Mouse (Mus musculus): ENCODE data around the gene Gapdh. TPM values are rescaled to one million over a fixed set of nuclear protein-coding genes. Genes with fewer than 3 reads are reported as not detected.

Gapdh gene
- total and polyA plus RNA-seq, 2 experiments from 2014 or later = 4,065 to 6,647 TPM

- peaks cover 25% of the 10 kb centered on the region for H3K4me1 ChIP-seq (ENCODE audit: control insufficient read depth, insufficient read depth)
- H3K4me3 ChIP-seq (ENCODE audit: low read depth, low read length) = no peak overlapping the region
- H3K9me3 ChIP-seq (replicated peaks; ENCODE audit: control insufficient read depth, low read length) = no peaks in the 10 kb centered on the region
- no peak overlapping the region for H3K27ac ChIP-seq (ENCODE audit: low read depth)
- DNase-seq (ENCODE audit: low spot score) (no peak), ATAC-seq (ENCODE audit: insufficient read depth, low read depth) (no peak)
- peaks cover 51% of the 10 kb centered on the region for H3K36me3 ChIP-seq (replicated peaks; ENCODE audit: control insufficient read depth, insufficient read depth, low read length)
- no peaks in the 10 kb centered on the region for H3K27me3 ChIP-seq (ENCODE audit: control insufficient read depth, insufficient read depth, low read length)
- TF ChIP-seq EP300 (IDR thresholded peaks at IDR 0.05; ENCODE audit: low read depth) (no peak), CTCF (IDR thresholded peaks at IDR 0.05; ENCODE audit: low read depth) (no peak)
- H3K9ac ChIP-seq (replicated peaks; ENCODE audit: low read depth, low read length) = no peak overlapping the region
- 69% methylated on average over 22 of the region's 22 CpGs for WGBS
- H3K4me2 ChIP-seq (ENCODE audit: low read depth, low read length) = no peak overlapping the region
Measured at GRCm38 (mm10) chr6:125152212-125153017, 13.9 kb downstream of the Gapdh start.

GRCm38 (mm10) chr6:125149569-125149950, 16.7 kb downstream of the Gapdh start:
- Histone ChIP-seq H3K9me3 (replicated peaks; ENCODE audit: control insufficient read depth, low read length) (no peaks in the 10 kb centered on the region), H3K4me3 (ENCODE audit: low read depth, low read length) (no peak overlapping the region), H3K4me1 (ENCODE audit: control insufficient read depth, insufficient read depth) (peaks cover 43% of the 10 kb centered on the region), H3K27me3 (ENCODE audit: control insufficient read depth, insufficient read depth, low read length) (no peaks in the 10 kb centered on the region), H3K36me3 (replicated peaks; ENCODE audit: control insufficient read depth, insufficient read depth, low read length) (peaks cover 34% of the 10 kb centered on the region), H3K27ac (ENCODE audit: low read depth) (peak overlapping the region; percentile 93), H3K9ac (replicated peaks; ENCODE audit: low read depth, low read length) (0 out of 2 replicates have a peak overlapping the region, but pooled peaks have one; percentile 37), H3K4me2 (ENCODE audit: low read depth, low read length) (peak overlapping the region; percentile 93)
- TF ChIP-seq CTCF (IDR thresholded peaks at IDR 0.05; ENCODE audit: low read depth) (no peak), EP300 (IDR thresholded peaks at IDR 0.05; ENCODE audit: low read depth) (no peak)
- WGBS = 33% methylated on average over 7 of the region's 7 CpGs
- no peak for DNase-seq (ENCODE audit: low spot score)
- ATAC-seq (ENCODE audit: insufficient read depth, low read depth) = no peak

GRCm38 (mm10) chr6:125148926-125149568, 17.2 kb downstream of the Gapdh start:
- Histone ChIP-seq H3K4me3 (ENCODE audit: low read depth, low read length) (peak overlapping the region; percentile 18), H3K36me3 (replicated peaks; ENCODE audit: control insufficient read depth, insufficient read depth, low read length) (peaks cover 30% of the 10 kb centered on the region), H3K4me2 (ENCODE audit: low read depth, low read length) (peak overlapping the region; percentile 93), H3K27me3 (ENCODE audit: control insufficient read depth, insufficient read depth, low read length) (no peaks in the 10 kb centered on the region), H3K9ac (replicated peaks; ENCODE audit: low read depth, low read length) (peak overlapping the region; percentile 37; the same call in 1 of the 2 replicates), H3K4me1 (ENCODE audit: control insufficient read depth, insufficient read depth) (peaks cover 43% of the 10 kb centered on the region), H3K27ac (ENCODE audit: low read depth) (peak overlapping the region; percentile 93), H3K9me3 (replicated peaks; ENCODE audit: control insufficient read depth, low read length) (no peaks in the 10 kb centered on the region)
- WGBS = 28% methylated on average over 16 of the region's 16 CpGs
- DNase-seq (ENCODE audit: low spot score) (peak; percentile 69), ATAC-seq (ENCODE audit: insufficient read depth, low read depth) (peak; percentile 17)
- TF ChIP-seq CTCF (IDR thresholded peaks at IDR 0.05; ENCODE audit: low read depth) = no peak
- TF ChIP-seq EP300 (IDR thresholded peaks at IDR 0.05; ENCODE audit: low read depth) = 0 out of 2 replicates have a peak, but pooled peaks have one; percentile 15

GRCm38 (mm10) chr6:125148251-125148925, 17.9 kb downstream of the Gapdh start:
- TF ChIP-seq CTCF (IDR thresholded peaks at IDR 0.05; ENCODE audit: low read depth) = no peak
- TF ChIP-seq EP300 (IDR thresholded peaks at IDR 0.05; ENCODE audit: low read depth) = no peak
- Histone ChIP-seq H3K27ac (ENCODE audit: low read depth) (peak overlapping the region; percentile 93), H3K9me3 (replicated peaks; ENCODE audit: control insufficient read depth, low read length) (no peaks in the 10 kb centered on the region), H3K4me1 (ENCODE audit: control insufficient read depth, insufficient read depth) (peaks cover 43% of the 10 kb centered on the region), H3K4me3 (ENCODE audit: low read depth, low read length) (peak overlapping the region; percentile 18), H3K27me3 (ENCODE audit: control insufficient read depth, insufficient read depth, low read length) (no peaks in the 10 kb centered on the region), H3K36me3 (replicated peaks; ENCODE audit: control insufficient read depth, insufficient read depth, low read length) (peaks cover 23% of the 10 kb centered on the region), H3K4me2 (ENCODE audit: low read depth, low read length) (peak overlapping the region; percentile 93), H3K9ac (replicated peaks; ENCODE audit: low read depth, low read length) (peak overlapping the region; percentile 37; the same call in 1 of the 2 replicates)
- ATAC-seq (ENCODE audit: insufficient read depth, low read depth) (peak; percentile 73), DNase-seq (ENCODE audit: low spot score) (peak; percentile 93)
- 13% methylated on average over 18 of the region's 18 CpGs for WGBS

- peak overlapping the region; percentile 93 for H3K27ac ChIP-seq (ENCODE audit: low read depth)
- DNase-seq (ENCODE audit: low spot score) (no peak), ATAC-seq (ENCODE audit: insufficient read depth, low read depth) (no peak)
- TF ChIP-seq CTCF (IDR thresholded peaks at IDR 0.05; ENCODE audit: low read depth) (no peak), EP300 (IDR thresholded peaks at IDR 0.05; ENCODE audit: low read depth) (no peak)
- peak overlapping the region; percentile 27; the same call in 1 of the 2 replicates for H3K9ac ChIP-seq (replicated peaks; ENCODE audit: low read depth, low read length)
- peaks cover 17% of the 10 kb centered on the region for H3K36me3 ChIP-seq (replicated peaks; ENCODE audit: control insufficient read depth, insufficient read depth, low read length)
- peaks cover 43% of the 10 kb centered on the region for H3K4me1 ChIP-seq (ENCODE audit: control insufficient read depth, insufficient read depth)
- H3K4me3 ChIP-seq (ENCODE audit: low read depth, low read length) = peak overlapping the region; percentile 83; the same call in 1 of the 2 replicates
- no peaks in the 10 kb centered on the region for H3K27me3 ChIP-seq (ENCODE audit: control insufficient read depth, insufficient read depth, low read length)
- peak overlapping the region; percentile 93 for H3K4me2 ChIP-seq (ENCODE audit: low read depth, low read length)
- H3K9me3 ChIP-seq (replicated peaks; ENCODE audit: control insufficient read depth, low read length) = no peaks in the 10 kb centered on the region
- WGBS = 36% methylated on average over 10 of the region's 10 CpGs
Measured at GRCm38 (mm10) chr6:125147329-125147728, 18.9 kb downstream of the Gapdh start.
